Mouse (Mus musculus) adrenal gland, postnatal 14 days (tissue): Measurements from ENCODE around the gene a. TPM values are rescaled to one million over a fixed set of nuclear protein-coding genes. Genes with fewer than 3 reads are reported as not detected.

Experiments used
- DNase-seq: peaks from one replicate; pipeline ENCODE4 v3.0.0; 2021; ENCODE audit warnings: mixed read lengths
- total RNA-seq: library from RNA; stranded (reverse); gene quantifications from 2 replicates; pipeline ENCODE4 v1.2.3, GENCODE M21; 2021

The a gene
- total RNA-seq, 1 experiment from 2014 or later, result not detected

DNA sequence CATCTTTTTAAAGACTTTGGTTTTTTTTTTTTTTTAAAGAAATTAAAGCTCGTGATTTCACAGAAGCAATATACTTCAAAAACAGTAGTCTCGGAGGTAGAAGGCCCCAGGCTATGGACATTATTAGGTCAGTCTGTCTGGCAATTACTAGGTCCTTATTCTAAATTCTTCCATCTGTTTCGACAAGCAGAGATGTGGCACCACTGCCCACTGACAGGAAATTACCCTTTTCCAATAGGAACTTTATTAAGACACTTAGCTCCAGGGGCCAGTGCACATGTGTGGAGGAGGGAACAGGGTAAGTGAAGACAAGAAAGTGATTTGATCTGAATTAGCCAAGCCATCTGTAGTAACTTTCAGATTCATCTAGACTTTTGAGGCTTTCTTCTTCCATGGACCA lies 263.5 kb downstream of the a start:
- DNase-seq, result no peak

- peak; percentile 31 for DNase-seq
These were observed 264.9 kb downstream of the a start for GRCm38 (mm10) chr2:155056076-155056578.

GRCm38 (mm10) chr2:155057361-155057760 lies 266.2 kb downstream of the a start:
- no peak for DNase-seq

GRCm38 (mm10) chr2:155071027-155071426 lies 279.8 kb downstream of the a start:
- DNase-seq, result no peak

DNA sequence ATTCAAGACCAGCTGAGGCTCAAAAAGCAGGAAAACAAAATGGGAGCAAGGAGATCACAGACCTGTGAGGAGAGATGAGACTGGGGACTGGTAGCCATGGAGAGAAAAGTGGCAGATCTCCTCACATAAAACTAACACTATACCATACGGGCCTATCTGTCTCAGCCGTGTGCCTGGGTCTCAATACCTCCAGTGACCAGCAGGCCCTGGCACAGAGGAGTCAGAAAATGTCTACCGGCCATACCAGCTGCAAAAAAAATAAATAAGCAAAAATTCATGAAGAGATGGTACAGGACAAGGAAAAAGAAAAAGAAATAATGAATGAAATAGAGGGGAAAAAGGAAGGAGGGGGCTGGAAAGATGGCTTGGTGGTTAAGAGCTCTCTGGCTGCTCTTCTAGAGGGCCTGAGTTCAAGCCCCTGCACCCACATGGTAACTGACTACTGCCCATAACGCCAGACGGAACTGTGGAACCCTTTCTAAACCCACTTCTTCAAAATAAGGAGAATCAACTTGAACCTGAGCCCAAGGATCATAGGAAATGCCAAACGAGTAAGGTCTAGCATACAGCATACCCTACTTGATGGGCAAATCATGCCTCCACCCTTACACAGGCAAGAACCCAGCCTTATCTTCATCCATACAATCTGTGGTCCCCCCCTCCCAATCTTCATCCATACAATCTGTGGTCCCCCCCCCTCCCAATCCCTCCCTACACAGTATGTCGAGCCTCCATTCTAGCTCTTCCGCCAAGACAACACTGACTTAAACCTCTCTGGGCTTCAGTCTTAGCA lies 281.3 kb downstream of the a start:
- no peak for DNase-seq

GRCm38 (mm10) chr2:155073347-155073746 lies 282.1 kb downstream of the a start:
- DNase-seq, result no peak

DNA sequence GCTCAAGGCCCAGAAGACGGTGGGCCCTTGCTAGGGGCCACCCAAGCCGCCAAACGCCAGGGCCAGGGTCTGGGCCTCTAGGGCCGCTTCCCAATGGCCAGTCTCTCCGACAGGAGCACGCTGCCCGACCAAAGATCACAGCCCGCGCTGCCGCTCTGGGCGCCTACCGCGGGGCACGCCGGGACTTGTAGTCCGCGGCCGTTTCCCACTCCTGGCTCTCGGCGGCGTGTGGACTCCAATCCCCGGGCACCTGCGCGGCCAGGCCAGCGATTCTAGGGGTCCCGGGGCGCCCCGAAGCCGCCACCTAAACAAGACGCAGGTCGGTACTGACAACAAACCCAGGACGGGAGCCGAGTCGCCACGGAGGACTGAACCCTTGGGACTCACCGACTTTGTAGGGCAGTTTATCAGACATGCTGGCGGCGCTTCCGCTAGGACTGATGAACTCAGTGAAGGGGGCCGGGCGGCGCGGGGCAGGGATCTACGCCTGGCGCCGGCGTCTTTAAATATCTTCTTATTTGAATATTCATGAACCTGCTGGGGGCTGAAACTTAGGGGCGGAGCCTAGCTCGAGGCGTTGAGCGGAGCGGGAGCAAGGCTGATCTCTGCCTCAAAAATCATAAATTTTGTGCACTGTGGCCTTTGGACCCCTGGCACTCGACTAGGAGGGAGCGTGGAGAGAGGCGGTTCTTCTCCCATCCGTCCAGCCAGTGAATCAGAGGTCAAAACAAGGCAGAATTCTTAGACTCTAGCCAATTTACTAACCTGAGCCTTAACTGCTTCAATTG lies 283.0 kb downstream of the a start, which contains the start of gene Ahcy:
TSS of gene Ahcy (minus strand) at position 520 of the 788 bp plus-strand sequence.
- DNase-seq, result peak; percentile 93

DNA sequence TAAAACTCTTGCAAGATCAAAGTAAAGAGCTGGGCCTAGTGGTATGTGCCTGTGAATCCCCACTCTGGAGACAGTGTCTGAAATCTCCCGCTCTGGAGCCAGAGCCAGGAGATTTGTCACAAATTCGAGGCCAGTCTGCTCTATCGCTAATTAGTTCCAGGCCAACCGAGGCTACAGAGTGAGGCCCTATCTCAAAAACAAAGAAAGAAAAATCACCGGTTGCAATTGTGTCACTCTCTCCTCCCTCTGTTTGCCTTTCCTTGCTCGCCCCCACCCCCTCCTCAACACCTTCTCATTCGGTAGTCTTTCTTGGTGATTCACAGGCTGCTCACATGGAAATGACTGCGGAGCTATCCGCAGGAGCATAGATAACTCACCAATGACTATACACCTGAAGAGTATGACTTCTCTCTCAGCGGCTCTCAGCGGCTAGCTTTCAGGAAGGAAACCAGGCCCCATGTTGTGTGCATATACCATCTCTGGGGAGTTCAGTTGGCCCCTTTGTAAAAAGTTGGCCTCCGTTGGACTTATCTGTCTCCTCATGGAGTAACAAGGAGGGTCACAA lies 283.6 kb downstream of the a start:
- no peak for DNase-seq

- DNase-seq, result no peak
These were observed 284.4 kb downstream of the a start for GRCm38 (mm10) chr2:155075649-155076048.

DNA sequence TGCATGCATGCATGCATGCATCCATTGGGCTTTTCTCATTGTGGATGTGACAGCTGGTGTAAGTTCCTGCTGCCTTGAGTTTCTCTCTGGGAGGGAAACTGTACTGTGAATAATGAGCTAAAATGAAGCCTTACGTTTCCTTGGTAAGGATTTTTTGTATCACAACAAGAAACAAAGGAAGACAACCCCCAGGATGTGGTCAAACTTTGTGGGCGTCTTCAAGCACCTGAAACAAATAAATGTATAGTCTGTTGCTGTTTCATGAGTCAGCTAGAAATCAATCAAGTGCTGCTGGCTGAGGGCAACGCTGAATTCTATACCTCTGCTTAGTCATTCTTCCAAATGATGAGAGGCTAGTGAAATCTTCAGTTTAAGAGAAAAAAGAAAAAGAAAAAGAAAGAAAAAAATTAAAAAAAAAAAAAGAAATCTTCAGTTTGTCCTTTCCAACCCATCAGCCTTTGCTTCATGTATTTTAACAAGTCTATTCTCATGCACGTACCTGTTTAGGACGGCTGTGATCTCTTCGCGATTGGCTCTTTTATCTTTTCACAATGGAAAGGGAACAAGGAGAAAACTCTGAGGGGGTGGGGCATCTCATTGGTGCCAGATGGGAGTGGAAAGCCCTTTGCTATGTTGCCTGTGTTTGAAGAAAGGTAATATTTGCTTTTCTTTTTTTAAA lies 288.4 kb downstream of the a start:
- DNase-seq, result no peak

GRCm38 (mm10) chr2:155080179-155080530 lies 289.0 kb downstream of the a start:
- no peak for DNase-seq

DNA sequence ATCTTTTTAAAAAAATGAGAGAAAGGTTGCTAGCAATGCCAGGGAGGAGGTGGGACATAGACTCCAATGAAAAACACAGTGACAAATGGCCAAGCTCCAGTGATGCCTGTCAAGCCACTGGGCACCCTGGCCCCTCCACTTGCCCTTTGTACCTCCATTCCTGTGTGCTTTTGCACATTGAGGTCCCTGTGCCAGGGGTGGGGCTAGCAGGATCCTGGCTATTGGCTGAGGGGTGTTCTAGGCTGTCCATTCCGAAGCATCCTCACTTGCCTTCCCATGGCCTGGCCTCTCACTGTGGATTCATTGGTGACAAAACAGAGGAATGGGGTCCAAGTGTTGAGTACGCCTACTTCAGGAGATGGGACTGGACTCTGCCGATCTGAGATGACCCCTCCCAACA lies 289.9 kb downstream of the a start:
- no peak for DNase-seq

DNA sequence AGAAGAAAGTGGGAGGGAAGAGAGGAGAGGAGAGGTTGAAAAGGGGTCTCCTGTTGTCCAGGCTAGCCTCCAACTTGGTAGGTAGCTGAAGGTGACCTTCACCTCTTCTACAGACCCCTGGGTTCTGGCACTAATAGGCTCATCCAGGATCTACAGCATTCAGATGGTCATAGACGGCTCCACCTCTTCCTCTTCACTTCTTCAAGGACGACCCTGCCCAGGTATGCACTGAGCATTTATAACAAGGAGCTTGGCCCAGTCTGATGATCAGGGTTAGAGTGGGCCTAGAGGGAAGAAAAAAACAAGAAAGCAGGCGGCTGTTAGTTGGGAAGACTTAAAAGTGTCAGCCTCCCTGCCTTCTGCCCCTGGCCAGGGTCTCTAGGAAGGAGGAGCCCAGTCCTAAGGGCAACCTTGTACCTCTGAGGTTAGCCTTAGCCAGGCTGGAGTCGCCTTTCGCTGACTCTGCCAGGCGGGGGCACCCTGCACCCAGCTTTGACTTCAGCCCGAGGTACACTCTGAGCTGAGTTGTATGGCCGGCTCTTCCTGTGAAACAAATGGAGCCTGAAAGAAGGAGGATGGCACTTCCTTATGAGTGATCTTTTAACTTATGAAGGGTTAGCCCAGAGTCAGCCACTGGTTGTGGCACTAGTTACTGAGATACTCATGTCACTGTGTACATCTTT lies 291.1 kb downstream of the a start:
- DNase-seq, result peak; percentile 89

- no peak for DNase-seq
These were observed 293.3 kb downstream of the a start for GRCm38 (mm10) chr2:155084546-155084945.

DNA sequence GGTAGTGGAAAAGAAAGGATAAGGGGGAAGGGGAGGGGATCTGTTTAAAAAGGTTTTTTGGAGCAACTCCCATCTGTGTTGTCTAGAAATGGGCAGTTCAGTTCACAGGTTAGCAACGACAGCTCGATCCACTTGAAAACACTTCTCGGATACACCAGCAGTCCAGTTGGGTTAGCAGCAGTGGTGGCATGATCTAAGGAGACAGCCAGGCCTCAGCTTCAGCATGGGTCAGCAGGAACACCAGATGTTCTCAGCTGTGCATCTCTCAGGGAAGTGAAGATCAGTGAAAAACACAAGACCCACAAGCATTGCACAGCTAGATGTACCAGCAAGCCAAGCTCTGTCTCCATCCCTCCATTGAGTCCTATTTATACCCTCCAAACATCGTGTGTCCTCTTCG lies 295.1 kb downstream of the a start:
- no peak for DNase-seq

GRCm38 (mm10) chr2:155088264-155088663 lies 297.1 kb downstream of the a start:
- no peak for DNase-seq

- peak; percentile 40 for DNase-seq
These were observed 299.9 kb downstream of the a start for GRCm38 (mm10) chr2:155090909-155091742.

- no peak for DNase-seq
These were observed 300.5 kb downstream of the a start for GRCm38 (mm10) chr2:155091743-155092075.

- DNase-seq, result no peak
These were observed 302.2 kb downstream of the a start for GRCm38 (mm10) chr2:155093418-155093817.

DNA sequence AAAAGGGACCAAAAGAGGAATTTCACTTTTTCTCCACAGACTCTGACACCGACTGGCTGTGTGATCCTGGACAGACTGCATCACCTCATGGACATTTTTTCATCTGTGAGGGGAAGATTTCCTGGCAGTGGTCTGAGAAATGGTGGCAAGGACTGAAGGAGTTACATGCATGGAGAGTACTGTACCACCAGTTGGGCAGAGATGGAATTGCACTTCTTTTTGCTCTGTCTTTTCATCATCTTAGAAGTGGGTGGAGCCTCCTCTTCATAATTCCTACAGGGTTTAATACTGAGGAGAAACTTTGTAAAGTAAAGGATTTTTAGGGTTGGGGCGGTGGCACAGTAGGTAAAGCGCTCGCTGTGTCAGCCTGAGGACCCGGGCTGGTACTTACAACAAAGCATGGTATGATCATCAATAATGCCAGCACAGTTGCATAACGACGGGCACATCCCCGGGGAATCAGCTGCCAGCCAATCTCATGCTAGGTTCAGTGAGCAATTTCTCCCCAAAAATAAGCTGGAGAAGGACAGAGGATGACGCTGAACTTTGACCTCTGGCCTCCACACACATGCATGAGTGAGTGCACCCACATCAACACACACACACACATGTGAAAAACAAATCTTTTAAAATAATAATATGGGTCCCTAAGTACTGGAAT lies 307.6 kb downstream of the a start:
- DNase-seq, result peak; percentile 49
